Mouse (Mus musculus) cerebellum, postnatal 14 days (tissue): Measurements from ENCODE around the gene Olfr972.
"Not testable (repeated sequence)": the region's sequence is repeated elsewhere in the genome, so short reads cannot be mapped to it uniquely, and the experiment has no call there.

Source experiments
- DNase-seq, 2 experiments: peaks; one replicate each; pipeline ENCODE4 v3.0.0; 2021; ENCODE audit warnings: mixed read lengths in 2 of 2

Olfr972 gene

GRCm38 (mm10) chr9:39866122-39866521 is at the start of gene Olfr972:
Gene Olfr972 (plus strand): TSS chr9:39866422.
- no peak for DNase-seq

- DNase-seq, result not testable (repeated sequence)
Measured at GRCm38 (mm10) chr9:39836576-39836975, 29.6 kb upstream of the Olfr972 start, which contains the start of gene Olfr971. Gene Olfr971 (plus strand): TSS chr9:39836876.

- DNase-seq, result not testable (repeated sequence)
Measured at GRCm38 (mm10) chr9:39871986-39872385, 5.8 kb downstream of the Olfr972 start.

GRCm38 (mm10) chr9:39877541-39878396 is 11.5 kb downstream of the Olfr972 start:
- not testable (repeated sequence) for DNase-seq

GRCm38 (mm10) chr9:39905106-39905505 is 38.9 kb downstream of the Olfr972 start:
- DNase-seq, result no peak

- DNase-seq, result no peak
Measured at GRCm38 (mm10) chr9:39907036-39907435, 40.8 kb downstream of the Olfr972 start, which contains the start of gene Olfr229. Gene Olfr229 (plus strand): TSS chr9:39907336.

GRCm38 (mm10) chr9:39909939-39910338 is 43.7 kb downstream of the Olfr972 start:
- DNase-seq, result no peak
